Mouse (Mus musculus) CD4-positive helper T cell, adult 2 months (primary cell): ENCODE results near the gene Sspo.

ENCODE experiments used
- DNase-seq: peaks from one replicate; pipeline ENCODE4 v3.0.0-alpha.2; 2012; ENCODE audit warnings: low read depth, missing footprints, low spot score

Sspo gene

GRCm38 (mm10) chr6:48435706-48436349 is 12.2 kb upstream of the Sspo start:
- no peak for DNase-seq

GRCm38 (mm10) chr6:48437679-48438376 is 10.2 kb upstream of the Sspo start:
- DNase-seq: no peak

DNA sequence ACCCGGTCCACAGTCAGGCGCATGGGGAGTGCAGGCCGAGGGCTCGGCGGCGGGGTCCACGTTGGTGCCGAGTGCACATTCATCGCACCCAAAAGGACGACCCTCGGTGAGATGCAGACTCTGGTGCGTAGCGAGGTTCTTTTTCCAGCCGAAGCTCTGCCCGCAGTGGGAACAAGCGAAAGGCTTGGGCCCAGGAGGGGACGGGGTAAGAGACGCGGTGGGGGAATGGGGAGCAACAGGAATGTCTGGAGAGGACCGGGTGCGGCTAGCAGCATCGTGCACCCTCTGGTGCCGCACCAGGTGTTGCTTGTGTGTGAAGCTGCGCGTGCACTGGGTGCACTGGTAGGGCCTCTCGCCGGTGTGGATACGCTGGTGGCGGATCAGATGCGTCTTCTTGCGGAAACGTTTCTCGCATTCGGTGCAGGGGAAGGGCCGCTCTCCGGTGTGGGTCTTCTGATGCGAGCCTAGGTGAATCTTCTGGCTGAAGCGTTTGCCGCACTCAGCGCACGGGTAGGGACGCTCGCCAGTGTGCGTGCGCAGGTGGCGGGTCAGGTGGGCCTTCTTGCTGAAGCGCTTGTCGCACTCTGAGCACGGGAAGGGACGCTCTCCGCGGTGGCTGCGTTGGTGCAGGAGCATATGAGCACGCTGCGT is 9.4 kb upstream of the Sspo start:
- no peak for DNase-seq

- DNase-seq: no peak
Observed at GRCm38 (mm10) chr6:48439654-48440053, 8.4 kb upstream of the Sspo start.

DNA sequence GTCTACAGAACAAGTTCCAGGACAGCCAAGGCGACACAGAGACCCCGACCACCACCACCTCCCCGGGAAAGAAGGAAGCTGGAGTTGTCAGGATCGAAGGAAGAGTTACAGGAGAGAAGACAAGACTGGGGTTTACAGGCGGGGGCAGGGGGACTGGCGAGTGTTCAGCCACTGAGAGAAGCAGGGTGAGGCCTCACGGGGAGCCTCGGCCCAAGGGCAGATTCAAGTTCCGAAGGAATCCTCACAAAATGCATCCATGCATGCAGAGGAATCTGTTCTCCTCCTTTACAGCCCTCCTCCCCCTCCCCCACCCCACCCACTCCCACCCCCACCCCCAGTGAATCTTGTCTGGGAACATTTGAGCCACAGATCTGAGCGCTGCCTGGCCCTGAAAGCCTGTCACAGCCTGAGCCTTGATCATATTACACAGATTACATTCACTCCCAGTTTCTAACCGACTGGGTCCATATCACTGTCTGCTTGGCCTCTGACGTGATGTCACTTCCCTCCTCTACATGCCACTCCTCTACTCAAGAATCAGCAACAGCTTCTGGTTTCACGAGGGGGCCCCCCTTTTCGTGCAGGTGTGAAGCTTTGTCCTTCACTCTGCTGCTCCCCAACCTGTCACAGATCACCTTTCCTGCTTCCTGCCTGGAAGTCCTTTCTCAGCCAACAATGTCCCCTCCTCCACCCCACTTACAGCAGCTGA is 7.6 kb upstream of the Sspo start:
- no peak for DNase-seq

DNA sequence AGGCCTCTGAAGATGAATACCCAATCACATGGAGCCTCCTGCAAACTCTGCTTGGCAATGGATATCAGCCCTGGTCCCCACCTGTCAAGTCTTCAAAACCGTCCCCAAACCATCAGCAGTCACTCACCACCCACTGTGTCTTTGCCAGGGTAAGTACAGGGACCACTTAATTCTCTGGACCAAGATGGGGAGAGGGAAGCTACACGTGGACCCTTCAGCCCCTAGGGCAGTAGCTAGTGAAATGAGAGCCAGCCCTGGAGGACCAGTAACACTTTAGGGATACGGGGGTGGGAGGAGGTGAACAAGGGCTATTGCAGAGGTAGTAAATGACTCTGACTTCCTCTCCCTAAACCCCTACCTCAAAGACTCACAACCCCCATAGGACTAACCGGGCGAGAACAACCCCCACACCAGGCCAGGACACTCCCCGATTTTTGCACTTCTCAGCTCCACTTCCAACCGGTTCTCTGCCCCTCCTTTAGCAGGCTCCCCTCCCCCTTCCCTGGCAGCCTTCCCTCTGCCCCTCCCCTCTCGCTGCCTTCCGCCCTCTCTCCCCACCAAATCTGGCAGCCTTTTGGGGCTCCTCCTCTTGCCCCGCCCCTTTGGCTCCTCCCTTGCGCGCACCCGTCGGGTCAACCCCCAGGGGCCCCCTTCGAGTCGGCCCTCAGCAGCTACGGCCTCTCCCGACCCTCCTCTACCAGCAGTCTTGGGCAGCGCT is 4.3 kb upstream of the Sspo start:
- DNase-seq: peak; percentile 92

DNA sequence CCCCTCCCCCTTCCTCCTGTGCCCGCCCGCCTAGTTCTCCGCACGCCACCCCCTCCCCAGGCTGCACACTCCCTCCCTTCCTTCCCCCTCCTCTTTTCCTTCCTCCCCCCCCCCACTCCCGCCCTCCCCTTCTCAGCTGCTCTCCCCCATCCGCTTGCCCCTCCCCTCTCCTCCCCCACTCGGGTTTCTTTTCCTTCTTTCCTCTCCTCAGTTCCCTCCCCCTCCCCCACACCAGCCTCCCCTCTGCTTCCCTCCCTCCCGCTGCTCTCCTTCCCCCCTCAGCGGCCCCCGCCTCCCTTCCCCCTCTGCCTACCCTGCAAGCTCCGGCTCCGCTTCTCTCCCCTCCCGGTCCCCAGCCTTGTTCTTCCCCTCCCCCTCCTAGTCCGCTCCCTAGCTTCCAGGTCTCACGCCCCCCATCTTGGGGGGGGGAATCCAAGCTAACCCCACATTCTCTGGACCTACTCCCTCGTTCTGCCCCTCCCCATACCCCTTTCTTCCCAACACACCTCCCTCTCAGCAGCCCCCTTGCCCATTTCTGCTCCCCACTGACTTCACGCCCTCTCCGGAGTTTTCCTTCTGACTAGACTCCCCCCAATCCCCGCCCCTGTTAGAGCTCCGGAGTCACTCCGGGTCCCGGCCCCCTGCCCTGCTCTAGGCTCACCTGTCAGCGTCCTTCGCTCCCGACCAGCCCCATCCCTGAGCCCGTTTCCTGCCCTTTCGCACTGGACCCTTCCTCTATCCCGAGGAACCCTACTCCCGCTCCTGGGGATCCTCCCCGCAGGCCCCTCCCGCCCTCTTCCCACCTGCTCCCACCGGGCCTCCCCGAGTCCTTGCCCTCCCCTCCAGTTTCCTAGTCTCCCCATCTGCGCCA is 3.5 kb upstream of the Sspo start:
- no peak for DNase-seq

DNA sequence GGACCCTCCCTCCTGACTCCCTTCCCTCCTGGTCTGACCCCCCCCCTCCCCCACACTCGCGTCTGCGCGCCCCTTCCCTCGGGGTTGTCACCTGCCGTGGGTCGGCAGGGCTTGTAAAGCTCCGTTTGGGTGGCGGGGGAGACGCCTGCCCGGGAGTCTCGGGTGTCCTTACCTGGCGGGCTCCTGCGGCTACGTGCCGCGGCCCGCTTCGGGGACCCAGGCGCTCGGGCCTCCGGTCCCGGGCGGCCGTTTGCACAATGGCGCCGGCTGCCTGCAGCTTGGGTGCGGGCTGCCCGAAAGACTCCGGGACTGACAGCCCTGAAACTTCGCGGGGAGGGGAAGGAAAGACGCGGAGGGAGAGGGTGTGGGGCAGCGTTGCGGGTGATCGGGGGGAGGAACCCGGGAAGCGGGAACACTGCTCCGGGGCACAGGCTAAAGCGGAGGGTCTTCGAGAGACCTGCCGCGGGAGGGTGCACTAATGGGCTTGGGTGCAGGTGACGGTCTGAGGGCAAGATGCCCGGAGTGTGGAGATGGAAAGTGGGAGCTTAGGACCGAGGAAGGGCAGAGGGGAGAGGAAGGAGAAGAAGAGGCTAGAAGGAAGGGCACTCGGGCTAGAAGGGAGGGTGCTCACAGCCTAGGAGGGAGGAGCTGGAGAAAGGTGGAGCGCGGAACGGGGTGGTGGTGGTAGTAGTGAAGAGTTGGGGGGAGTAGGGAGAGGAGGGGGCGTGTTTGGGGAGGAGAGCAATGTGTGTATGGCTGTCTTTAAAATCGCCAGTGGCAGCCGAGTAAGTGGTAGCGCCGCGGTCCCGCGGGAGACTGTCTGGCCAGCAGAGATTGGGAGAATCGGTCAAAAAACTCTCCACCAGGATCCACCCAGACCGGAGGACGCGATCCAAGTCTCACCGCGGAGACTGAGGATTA is 2.6 kb upstream of the Sspo start, which contains the start of gene Zfp467:
Gene Zfp467, minus strand, starts transcription at position 645 of the 921 bp plus-strand sequence.
- DNase-seq: peak; percentile 61

DNA sequence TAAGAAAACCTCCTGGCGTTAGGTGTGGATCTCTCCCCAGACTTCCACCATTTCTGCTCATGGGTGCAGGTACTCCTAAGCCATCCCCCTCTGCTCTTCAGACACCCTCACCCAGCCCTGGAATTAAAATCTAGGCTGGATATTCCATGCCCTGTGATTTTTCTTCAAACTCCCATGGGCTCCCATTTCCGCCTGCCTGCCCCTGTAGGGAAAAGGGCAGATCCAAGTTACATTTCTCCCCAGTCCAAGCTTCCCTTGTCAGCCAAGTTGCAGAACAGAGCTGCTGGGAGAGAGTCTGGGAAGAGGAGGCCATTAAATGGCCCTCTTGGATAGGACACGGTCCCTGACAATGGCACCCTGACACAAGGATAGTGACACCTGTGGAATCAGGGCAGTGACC is 1.8 kb upstream of the Sspo start:
- no peak for DNase-seq

GRCm38 (mm10) chr6:48446896-48447295 is 1.1 kb upstream of the Sspo start:
- no peak for DNase-seq

- DNase-seq: no peak
Observed at GRCm38 (mm10) chr6:48448527-48448926, 498 bp downstream of the Sspo start.

- no peak for DNase-seq
Observed at GRCm38 (mm10) chr6:48452151-48452550, 4.1 kb downstream of the Sspo start.

DNA sequence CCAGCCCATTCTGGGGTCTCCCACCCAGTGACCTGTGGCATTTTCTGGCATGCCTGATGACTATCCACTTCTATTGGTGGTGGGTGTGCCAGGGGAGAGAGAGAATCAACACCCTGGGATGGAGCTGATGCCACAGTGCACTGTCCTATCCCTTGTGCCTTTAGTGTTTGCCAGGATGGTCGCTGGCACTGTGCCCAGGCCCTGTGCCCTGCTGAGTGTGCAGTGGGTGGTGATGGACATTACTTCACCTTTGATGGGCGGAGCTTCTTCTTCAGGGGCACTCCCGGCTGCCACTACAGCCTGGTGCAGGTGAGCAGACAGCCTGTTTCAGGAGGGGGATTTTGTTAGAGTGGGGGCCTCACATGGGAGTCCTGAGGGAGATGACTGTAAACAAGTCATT is 4.7 kb downstream of the Sspo start:
- no peak for DNase-seq

DNA sequence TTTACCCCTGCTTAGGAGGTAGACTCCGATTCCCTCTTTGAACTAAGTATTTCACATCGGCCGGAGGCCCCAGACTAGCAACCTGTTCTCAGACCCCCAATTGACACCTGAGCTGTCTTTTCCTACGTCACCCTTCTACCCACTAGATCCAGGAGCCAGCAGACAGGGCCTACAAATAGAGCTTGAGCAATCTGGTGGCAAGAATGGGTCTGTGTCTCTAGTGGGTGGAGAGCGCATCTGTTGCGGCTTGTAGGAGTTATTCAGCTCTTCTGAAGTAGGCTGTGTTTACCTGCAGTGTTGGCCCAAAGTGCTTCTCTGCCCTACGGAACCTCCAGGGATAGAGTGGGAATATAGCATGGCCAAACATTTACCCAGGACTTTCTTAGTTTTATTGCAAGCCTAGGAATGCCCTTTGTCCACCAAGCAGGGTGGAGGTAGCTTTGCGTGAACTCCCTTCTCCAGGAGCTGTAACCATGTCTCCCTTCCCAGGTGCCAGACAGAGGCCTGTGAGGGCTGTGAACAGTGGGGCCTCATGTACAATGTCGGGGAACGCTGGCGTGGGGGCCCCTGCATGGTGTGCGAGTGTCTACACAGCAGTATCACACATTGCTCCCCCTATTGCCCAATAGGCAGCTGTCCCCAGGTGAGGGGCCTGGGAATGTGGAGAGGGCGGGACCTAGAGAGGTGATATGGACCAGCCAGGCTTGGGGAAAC is 17.1 kb downstream of the Sspo start:
- DNase-seq: no peak

GRCm38 (mm10) chr6:48466715-48467114 is 18.7 kb downstream of the Sspo start:
- no peak for DNase-seq

GRCm38 (mm10) chr6:48467490-48467889 is 19.5 kb downstream of the Sspo start:
- DNase-seq: no peak

DNA sequence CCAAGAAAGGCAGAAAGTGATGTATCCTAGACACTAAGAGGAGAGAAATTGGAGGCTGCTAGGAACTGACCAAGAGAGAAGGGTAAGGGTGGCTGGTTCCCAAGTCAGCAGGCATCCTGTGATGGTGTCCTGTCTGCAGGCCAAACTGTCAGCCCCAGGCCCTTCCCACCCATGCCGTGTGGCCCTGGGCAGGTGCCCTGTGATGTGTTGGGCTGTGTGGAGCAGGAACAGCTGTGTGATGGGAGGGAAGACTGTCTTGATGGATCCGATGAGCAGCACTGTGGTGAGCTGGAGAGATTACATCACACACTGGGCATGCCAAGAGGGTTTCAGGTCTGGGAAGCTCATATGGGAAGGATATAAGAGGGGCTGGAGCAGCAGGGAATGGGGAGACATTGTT is 22.7 kb downstream of the Sspo start:
- DNase-seq: no peak

GRCm38 (mm10) chr6:48478446-48478845 is 30.4 kb downstream of the Sspo start:
- no peak for DNase-seq

DNA sequence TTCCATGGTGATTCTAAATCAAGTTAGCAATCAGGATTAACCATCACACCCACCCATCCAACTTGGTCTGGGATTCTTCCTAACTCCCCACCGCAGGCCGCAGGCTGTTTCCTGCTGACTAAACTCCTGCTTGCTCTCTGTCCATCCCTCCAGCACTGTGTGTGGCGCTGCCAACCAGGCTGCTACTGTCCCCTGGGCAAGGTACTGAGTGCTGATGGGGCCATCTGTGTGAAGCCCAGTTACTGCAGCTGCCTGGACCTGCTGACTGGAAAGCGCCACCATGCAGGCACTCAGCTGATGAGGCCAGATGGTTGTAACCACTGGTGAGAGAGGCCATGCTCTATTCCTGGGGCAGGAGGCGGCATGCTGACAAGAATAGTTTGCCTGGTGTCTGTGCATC is 34.5 kb downstream of the Sspo start:
- no peak for DNase-seq
